Mouse (Mus musculus) hindbrain, embryonic 11.5 days (tissue): ENCODE results near the gene Fam124b. TPM values are rescaled to one million over a fixed set of nuclear protein-coding genes. Genes with fewer than 3 reads are reported as not detected.

Source experiments
- ATAC-seq: fragments of 200-750 bp; cut with Nextera tagmentation; 2 replicates; pipeline ENCODE4 v1.8.0; 2017; ENCODE audit warnings: mild to moderate bottlenecking, moderate TSS enrichment, moderate library complexity; ENCODE audit not compliant: low FRiP score
- DNase-seq: peaks from one replicate; pipeline ENCODE4 v3.0.0-alpha.2; 2015; ENCODE audit warnings: low spot score
- H3K27ac ChIP-seq: fragments of 300-500 bp; sonication (generic); 2 replicates; pipeline ENCODE4 v1.5.1; 2014; ENCODE audit warnings: mild to moderate bottlenecking, low read depth, low read length
- H3K27me3 ChIP-seq: fragments of 300-500 bp; sonication (generic); 2 replicates; pipeline ENCODE4 v1.6.1; 2014; ENCODE audit warnings: mild to moderate bottlenecking, low read length, moderate library complexity, mixed read lengths; ENCODE audit not compliant: control insufficient read depth, insufficient read depth
- H3K36me3 ChIP-seq: fragments of 300-500 bp; sonication (generic); 2 replicates; pipeline ENCODE4 v1.6.1; 2014; ENCODE audit warnings: mild to moderate bottlenecking, low read length, moderate library complexity, mixed read lengths; ENCODE audit not compliant: control insufficient read depth, insufficient read depth
- H3K4me1 ChIP-seq: fragments of 300-500 bp; sonication (generic); replicated peaks from 2 replicates; pipeline ENCODE4 v1.6.1; 2014; ENCODE audit warnings: low read length, mixed read lengths; ENCODE audit not compliant: control insufficient read depth, insufficient read depth
- H3K4me2 ChIP-seq: fragments of 300-500 bp; sonication (generic); replicated peaks from 2 replicates; pipeline ENCODE4 v1.6.1; 2014; ENCODE audit warnings: mild to moderate bottlenecking, low read depth, low read length
- H3K4me3 ChIP-seq: fragments of 300-500 bp; sonication (generic); 2 replicates; pipeline ENCODE4 v1.5.1; 2014; ENCODE audit warnings: low read depth, low read length
- H3K9ac ChIP-seq: fragments of 300-500 bp; sonication (generic); 2 replicates; pipeline ENCODE4 v1.6.1; 2014; ENCODE audit warnings: low read depth, low read length
- H3K9me3 ChIP-seq: fragments of 300-500 bp; sonication (generic); 2 replicates; pipeline ENCODE4 v1.6.1; 2016; ENCODE audit warnings: low read length; ENCODE audit not compliant: control insufficient read depth
- WGBS: fragments of 180-500 bp; shearing (Covaris S2); extraction: QIAGEN DNeasy Blood & Tissue Kit; methylation state at CpG from one replicate; pipeline ENCODE4 v1.1.7; 2014; 5-methylcytosine and 5-hydroxymethylcytosine counted together
- polyA plus RNA-seq: library from polyadenylated mRNA; unstranded; fragments of >200 nt; fragmentation: Nextera tagmentation; extraction: Ambion mirVana; gene quantifications from 2 replicates; pipeline ENCODE4 v1.2.1, GENCODE M21; 2014

Fam124b gene
- polyA plus RNA-seq, 1 experiment from 2014 or later, result 0.46 TPM

GRCm38 (mm10) chr1:80239481-80239880 is 21.2 kb upstream of the Fam124b start:
- no peaks in the 10 kb centered on the region for H3K9me3 ChIP-seq
- ATAC-seq (no peak), DNase-seq (no peak)
- no peak overlapping the region for H3K9ac ChIP-seq
- no peaks in the 10 kb centered on the region for H3K36me3 ChIP-seq
- H3K4me2 ChIP-seq, result no peak overlapping the region
- no peaks in the 10 kb centered on the region for H3K27me3 ChIP-seq
- H3K4me3 ChIP-seq, result no peak overlapping the region
- no peak overlapping the region for H3K27ac ChIP-seq
- WGBS, result 65% methylated on average over 11 of the region's 11 CpGs
- no peaks in the 10 kb centered on the region for H3K4me1 ChIP-seq

- 52% methylated on average over 11 of the region's 11 CpGs for WGBS
- no peak overlapping the region for H3K27ac ChIP-seq
- ATAC-seq, result peak; percentile 58; the same call in 1 of the 2 replicates
Observed at GRCm38 (mm10) chr1:80236951-80237702, 18.9 kb upstream of the Fam124b start.

DNA sequence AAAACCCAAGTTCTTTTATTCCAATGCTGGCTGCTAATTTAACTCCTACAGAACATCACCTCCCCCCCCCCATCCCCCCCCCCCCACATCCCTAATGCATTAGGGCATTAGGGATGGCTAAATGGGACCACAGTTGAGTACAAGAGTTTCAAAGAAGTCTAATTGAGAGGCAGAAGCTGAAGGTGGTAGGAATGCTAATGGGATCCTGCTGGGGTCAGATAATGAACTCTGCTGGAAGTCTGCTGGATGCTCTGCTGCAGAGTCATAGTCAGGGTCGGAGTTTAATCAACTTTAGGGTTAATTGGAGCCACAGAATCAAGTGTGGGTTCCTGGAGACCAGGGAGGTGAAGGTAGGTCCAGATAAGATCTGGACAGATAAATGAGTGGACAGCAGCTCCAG is 17.9 kb upstream of the Fam124b start:
- H3K36me3 ChIP-seq, result no peaks in the 10 kb centered on the region
- H3K4me3 ChIP-seq, result no peak overlapping the region
- H3K9me3 ChIP-seq, result no peaks in the 10 kb centered on the region
- DNase-seq (no peak), ATAC-seq (no peak)
- no peak overlapping the region for H3K4me2 ChIP-seq
- WGBS, result 0% methylated on average over 1 of the region's 1 CpGs
- no peak overlapping the region for H3K9ac ChIP-seq
- H3K27me3 ChIP-seq, result no peaks in the 10 kb centered on the region
- H3K4me1 ChIP-seq, result no peaks in the 10 kb centered on the region
- H3K27ac ChIP-seq, result no peak overlapping the region

More at GRCm38 (mm10) chr1:80236951-80237702, 18.9 kb upstream of the Fam124b start:
- Histone ChIP-seq H3K4me2 (no peak overlapping the region), H3K9ac (no peak overlapping the region), H3K27me3 (no peaks in the 10 kb centered on the region), H3K4me1 (no peaks in the 10 kb centered on the region), H3K9me3 (no peaks in the 10 kb centered on the region), H3K4me3 (no peak overlapping the region), H3K36me3 (no peaks in the 10 kb centered on the region)
- peak; percentile 25 for DNase-seq

- no peaks in the 10 kb centered on the region for H3K27me3 ChIP-seq
- no peak for DNase-seq
- no peak for ATAC-seq
Observed at GRCm38 (mm10) chr1:80230612-80231011, 12.3 kb upstream of the Fam124b start.

GRCm38 (mm10) chr1:80224839-80225412 is 6.7 kb upstream of the Fam124b start:
- Histone ChIP-seq H3K27me3 (no peaks in the 10 kb centered on the region), H3K36me3 (no peaks in the 10 kb centered on the region), H3K9ac (no peak overlapping the region), H3K4me2 (no peak overlapping the region), H3K4me1 (no peaks in the 10 kb centered on the region), H3K27ac (no peak overlapping the region), H3K9me3 (no peaks in the 10 kb centered on the region), H3K4me3 (no peak overlapping the region)
- ATAC-seq (no peak), DNase-seq (no peak)
- 36% methylated on average over 3 of the region's 3 CpGs for WGBS

More at GRCm38 (mm10) chr1:80230612-80231011, 12.3 kb upstream of the Fam124b start:
- no peaks in the 10 kb centered on the region for H3K9me3 ChIP-seq
- H3K4me2 ChIP-seq, result no peak overlapping the region
- H3K9ac ChIP-seq, result no peak overlapping the region
- 69% methylated on average over 1 of the region's 1 CpGs for WGBS
- no peak overlapping the region for H3K27ac ChIP-seq
- no peak overlapping the region for H3K4me3 ChIP-seq
- no peaks in the 10 kb centered on the region for H3K36me3 ChIP-seq
- H3K4me1 ChIP-seq, result no peaks in the 10 kb centered on the region

- no peaks in the 10 kb centered on the region for H3K36me3 ChIP-seq
- WGBS, result 76% methylated on average over 4 of the region's 4 CpGs
- no peak overlapping the region for H3K27ac ChIP-seq
- H3K4me2 ChIP-seq, result no peak overlapping the region
- H3K9ac ChIP-seq, result no peak overlapping the region
- H3K4me3 ChIP-seq, result no peak overlapping the region
- no peaks in the 10 kb centered on the region for H3K27me3 ChIP-seq
- H3K9me3 ChIP-seq, result no peaks in the 10 kb centered on the region
- no peak for ATAC-seq
- no peak for DNase-seq
- no peaks in the 10 kb centered on the region for H3K4me1 ChIP-seq
Observed at GRCm38 (mm10) chr1:80221151-80221550, 2.9 kb upstream of the Fam124b start.

- no peaks in the 10 kb centered on the region for H3K27me3 ChIP-seq
- ATAC-seq, result no peak
- H3K4me1 ChIP-seq, result no peaks in the 10 kb centered on the region
- no peak for DNase-seq
- 76% methylated on average over 9 of the region's 9 CpGs for WGBS
- no peaks in the 10 kb centered on the region for H3K36me3 ChIP-seq
- no peak overlapping the region for H3K4me3 ChIP-seq
- H3K27ac ChIP-seq, result no peak overlapping the region
- no peak overlapping the region for H3K4me2 ChIP-seq
- no peaks in the 10 kb centered on the region for H3K9me3 ChIP-seq
- H3K9ac ChIP-seq, result no peak overlapping the region
Observed at GRCm38 (mm10) chr1:80213826-80214225, 4.4 kb downstream of the Fam124b start.

DNA sequence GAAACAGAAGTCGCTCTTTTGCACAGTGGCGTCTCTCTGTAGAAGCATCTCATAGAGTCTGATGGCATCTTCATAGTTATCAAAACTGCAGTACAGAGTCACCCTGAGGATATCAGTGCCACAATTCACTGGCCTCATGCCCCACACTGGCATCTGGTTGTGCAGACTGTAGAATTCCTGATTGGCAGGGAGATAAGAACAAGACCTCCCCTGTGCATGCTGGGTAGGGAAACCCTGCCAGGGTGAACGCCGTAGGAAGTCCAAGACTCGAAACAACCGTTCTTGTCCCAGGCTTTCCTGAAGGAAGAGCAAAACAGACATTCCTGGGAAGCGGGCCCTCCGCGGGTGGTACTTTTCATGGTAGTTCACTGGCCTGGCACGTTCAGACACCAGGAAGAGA is 5.1 kb downstream of the Fam124b start:
- Histone ChIP-seq H3K9me3 (no peaks in the 10 kb centered on the region), H3K9ac (no peak overlapping the region), H3K27me3 (no peaks in the 10 kb centered on the region), H3K4me1 (no peaks in the 10 kb centered on the region), H3K27ac (no peak overlapping the region), H3K4me2 (no peak overlapping the region), H3K4me3 (no peak overlapping the region), H3K36me3 (no peaks in the 10 kb centered on the region)
- ATAC-seq (no peak), DNase-seq (no peak)
- WGBS, result 88% methylated on average over 10 of the region's 10 CpGs

GRCm38 (mm10) chr1:80202314-80202713 is 16.0 kb downstream of the Fam124b start:
- H3K4me1 ChIP-seq, result no peaks in the 10 kb centered on the region
- no peak overlapping the region for H3K4me3 ChIP-seq
- H3K27ac ChIP-seq, result no peak overlapping the region
- no peaks in the 10 kb centered on the region for H3K36me3 ChIP-seq
- no peaks in the 10 kb centered on the region for H3K9me3 ChIP-seq
- no peak for ATAC-seq
- H3K9ac ChIP-seq, result no peak overlapping the region
- no peak overlapping the region for H3K4me2 ChIP-seq
- WGBS, result 94% methylated on average over 3 of the region's 3 CpGs
- no peak for DNase-seq
- H3K27me3 ChIP-seq, result no peaks in the 10 kb centered on the region
